Mouse (Mus musculus) CH12.LX (cell line): Measurements from ENCODE around the gene Ankrd9. TPM values are rescaled to one million over a fixed set of nuclear protein-coding genes. Genes with fewer than 3 reads are reported as not detected.
A peak's percentile ranks its signal among the peaks of the same experiment; 100 is the strongest.

Experiments used
- DNase-seq: peaks from one replicate; pipeline ENCODE4 v3.0.0-alpha.2; 2013; ENCODE audit errors: extremely low read depth
- H3K27ac ChIP-seq: 2 replicates; pipeline ENCODE4 v1.5.1; 2012; ENCODE audit warnings: low read depth, mild to moderate bottlenecking, control low read depth, moderate library complexity; ENCODE audit not compliant: insufficient read depth
- H3K27me3 ChIP-seq: replicated peaks from 2 replicates; pipeline ENCODE3; 2012; ENCODE audit warnings: inconsistent platforms
- H3K36me3 ChIP-seq, 2 experiments: replicated peaks in 1 of 2; 2 replicates each; pipeline versions ENCODE3 to v1.6.1; 2012; ENCODE audit warnings: inconsistent platforms in 1 of 2, low read length in 1 of 2, mild to moderate bottlenecking in 1 of 2, mixed read lengths in 1 of 2, moderate library complexity in 1 of 2; ENCODE audit not compliant: control insufficient read depth in 1 of 2, insufficient read depth in 1 of 2
- H3K4me1 ChIP-seq, 2 experiments: 2 replicates each; pipeline ENCODE4 v1.6.1; 2012; ENCODE audit warnings: inconsistent platforms in 1 of 2, moderate library complexity in 1 of 2; ENCODE audit not compliant: insufficient read depth in 2 of 2, control insufficient read depth in 1 of 2
- H3K4me2 ChIP-seq: 2 replicates; pipeline ENCODE4 v1.6.1; 2012; ENCODE audit warnings: low read depth, mild to moderate bottlenecking, control low read depth; ENCODE audit not compliant: poor library complexity, insufficient read depth, severe bottlenecking
- H3K4me3 ChIP-seq, 3 experiments: fragments of 150-350 bp in 1 of 3; sonication (generic) in 1 of 3; replicated peaks in 1 of 3; 2 replicates each; pipeline versions ENCODE3 to v1.5.1; 2011 to 2012; ENCODE audit warnings: low read depth in 2 of 3, low read length in 2 of 3, mild to moderate bottlenecking in 2 of 3, moderate library complexity in 2 of 3, control low read depth in 1 of 3, improper control_type of control experiment in 1 of 3, inconsistent platforms in 1 of 3, mixed read lengths in 1 of 3; ENCODE audit not compliant: poor library complexity in 1 of 3
- H3K79me2 ChIP-seq: replicated peaks from 2 replicates; pipeline ENCODE4 v1.6.1; 2012; ENCODE audit warnings: mild to moderate bottlenecking, moderate library complexity; ENCODE audit not compliant: control insufficient read depth, poor library complexity, insufficient read depth, severe bottlenecking; ENCODE audit errors: extremely low read depth
- H3K9ac ChIP-seq: 2 replicates; pipeline ENCODE4 v1.6.1; 2012; ENCODE audit warnings: low read depth, mild to moderate bottlenecking, control low read depth, moderate library complexity; ENCODE audit not compliant: insufficient read depth
- H3K9me3 ChIP-seq: replicated peaks from 2 replicates; pipeline ENCODE3; 2012; ENCODE audit warnings: low read length, inconsistent platforms, mixed read lengths
- BHLHE40 ChIP-seq: IDR thresholded peaks from 2 replicates; pipeline ENCODE4 v1.6.1; 2011; ENCODE audit warnings: mild to moderate bottlenecking, low read depth, low read length, improper control_type of control experiment
- E2F4 ChIP-seq: IDR thresholded peaks from 2 replicates; pipeline ENCODE4 v1.6.1; 2011; ENCODE audit warnings: low read depth, low read length, improper control_type of control experiment; ENCODE audit not compliant: insufficient replicate concordance
- EP300 ChIP-seq: IDR thresholded peaks from 2 replicates; pipeline ENCODE4 v1.6.1; 2011; ENCODE audit warnings: low read length, improper control_type of control experiment
- GABPA ChIP-seq: IDR thresholded peaks from 2 replicates; pipeline ENCODE4 v1.6.1; 2012; ENCODE audit warnings: low read depth, low read length, improper control_type of control experiment, inconsistent platforms; ENCODE audit not compliant: insufficient replicate concordance
- HCFC1 ChIP-seq: IDR thresholded peaks from 2 replicates; pipeline ENCODE4 v1.6.1; 2012; ENCODE audit warnings: low read depth, mild to moderate bottlenecking, inconsistent platforms, low read length, improper control_type of control experiment
- IRF4 ChIP-seq: IDR thresholded peaks from 2 replicates; pipeline ENCODE4 v1.6.1; 2014; ENCODE audit warnings: low read depth, mild to moderate bottlenecking, inconsistent platforms, low read length, improper control_type of control experiment
- JUN ChIP-seq: IDR thresholded peaks from 2 replicates; pipeline ENCODE4 v1.6.1; 2011; ENCODE audit warnings: low read depth, mild to moderate bottlenecking, low read length, improper control_type of control experiment, moderate library complexity; ENCODE audit not compliant: insufficient read depth
- KAT2A ChIP-seq: IDR thresholded peaks from 2 replicates; pipeline ENCODE4 v1.6.1; 2012; ENCODE audit warnings: low read length, improper control_type of control experiment, inconsistent platforms; ENCODE audit not compliant: insufficient replicate concordance
- MAFK ChIP-seq: IDR thresholded peaks from 2 replicates; pipeline ENCODE4 v1.6.1; 2011; ENCODE audit warnings: low read length, improper control_type of control experiment; ENCODE audit not compliant: insufficient replicate concordance
- MAX ChIP-seq: IDR thresholded peaks from 2 replicates; pipeline ENCODE4 v1.6.1; 2011; ENCODE audit warnings: low read length, improper control_type of control experiment
- MAZ ChIP-seq: IDR thresholded peaks from 2 replicates; pipeline ENCODE4 v1.6.1; 2012; ENCODE audit warnings: low read depth, mild to moderate bottlenecking, inconsistent platforms, low read length, improper control_type of control experiment, moderate library complexity
- MXI1 ChIP-seq: IDR thresholded peaks from 2 replicates; pipeline ENCODE4 v1.6.1; 2011; ENCODE audit warnings: mild to moderate bottlenecking, low read depth, low read length, improper control_type of control experiment
- NELFE ChIP-seq: IDR thresholded peaks from 2 replicates; pipeline ENCODE4 v1.6.1; 2011; ENCODE audit warnings: low read depth, low read length, improper control_type of control experiment
- NRF1 ChIP-seq: IDR thresholded peaks from 2 replicates; pipeline ENCODE4 v1.6.1; 2014; ENCODE audit warnings: low read depth, mild to moderate bottlenecking, inconsistent platforms, low read length, improper control_type of control experiment, moderate library complexity
- PAX5 ChIP-seq: IDR thresholded peaks from 2 replicates; pipeline ENCODE4 v1.6.1; 2012; ENCODE audit warnings: low read length, inconsistent platforms, mixed read lengths
- POLR2A ChIP-seq: IDR thresholded peaks from 2 replicates; pipeline ENCODE4 v1.6.1; 2011; ENCODE audit warnings: low read depth, mild to moderate bottlenecking, improper control_type of control experiment, low read length
- RAD21 ChIP-seq: IDR thresholded peaks from 2 replicates; pipeline ENCODE4 v1.6.1; 2011; ENCODE audit warnings: low read depth, mild to moderate bottlenecking, low read length, improper control_type of control experiment, moderate library complexity
- RCOR1 ChIP-seq: conservative IDR thresholded peaks from 2 replicates; pipeline ENCODE4 v1.6.1; 2012; ENCODE audit warnings: low read depth, mild to moderate bottlenecking, inconsistent platforms, low read length, improper control_type of control experiment
- SIN3A ChIP-seq: IDR thresholded peaks from 2 replicates; pipeline ENCODE4 v1.6.1; 2012; ENCODE audit warnings: low read length, improper control_type of control experiment, inconsistent platforms
- TBP ChIP-seq: conservative IDR thresholded peaks from 2 replicates; pipeline ENCODE4 v1.6.1; 2011; ENCODE audit warnings: low read depth, low read length, improper control_type of control experiment
- TCF12 ChIP-seq: IDR thresholded peaks from 2 replicates; pipeline ENCODE4 v1.6.1; 2014; ENCODE audit warnings: low read depth, mild to moderate bottlenecking, inconsistent platforms, low read length, improper control_type of control experiment
- UBTF ChIP-seq: IDR thresholded peaks from 2 replicates; pipeline ENCODE4 v1.6.1; 2012; ENCODE audit warnings: low read depth, mild to moderate bottlenecking, inconsistent platforms, low read length, improper control_type of control experiment, moderate library complexity
- USF1 ChIP-seq: IDR thresholded peaks from 2 replicates; pipeline ENCODE4 v1.6.1; 2014; ENCODE audit warnings: low read depth, mild to moderate bottlenecking, inconsistent platforms, low read length, improper control_type of control experiment
- USF2 ChIP-seq: conservative IDR thresholded peaks from 2 replicates; pipeline ENCODE4 v1.6.1; 2011; ENCODE audit warnings: low read depth, low read length, improper control_type of control experiment
- ZC3H11A ChIP-seq: IDR thresholded peaks from 2 replicates; pipeline ENCODE4 v1.6.1; 2012; ENCODE audit warnings: low read depth, mild to moderate bottlenecking, inconsistent platforms, low read length, improper control_type of control experiment
- ZKSCAN1 ChIP-seq: IDR thresholded peaks from 2 replicates; pipeline ENCODE4 v1.6.1; 2012; ENCODE audit warnings: low read depth, inconsistent platforms, low read length, improper control_type of control experiment, borderline replicate concordance
- ZMIZ1 ChIP-seq: IDR thresholded peaks from 2 replicates; pipeline ENCODE4 v1.6.1; 2012; ENCODE audit warnings: low read depth, mild to moderate bottlenecking, inconsistent platforms, low read length, improper control_type of control experiment
- dilution Hi-C: fragments of 300-500 bp; cut with MboI; formaldehyde crosslinking; loops from 2 replicates; pipeline ENCODE4 v1.14.3; 2020; ENCODE audit warnings: low sequenced_read_pairs; ENCODE audit not compliant: extremely low pct_unique_long_range_greater_than_20kb, extremely low pct_ligation_motif_present
- in situ Hi-C: fragments of 300-500 bp; cut with MboI; formaldehyde crosslinking; loops from 3 replicates; pipeline ENCODE4 v1.14.3; 2019; ENCODE audit warnings: low sequenced_read_pairs, low pct_ligation_motif_present, low pct_unique_long_range_greater_than_20kb, mixed read lengths
- polyA plus RNA-seq: library from polyadenylated mRNA; unstranded; fragments of >175 nt; gene quantifications from 2 replicates; pipeline ENCODE4 v1.2.1, GENCODE M21; 2012; ENCODE audit warnings: low read depth; ENCODE audit not compliant: insufficient read length
- total RNA-seq, 2 experiments: library from RNA; depleted of rRNA; stranded (reverse); fragments of 300-350 nt in 1 of 2; fragments of >200 nt in 1 of 2; gene quantifications; 2 replicates each; pipeline ENCODE4 v1.2.3; 2012 to 2014

Ankrd9 gene
- total RNA-seq (2012; rRNA removed) (4.7 and 5.2 TPM in 2 replicates), total RNA-seq (2014; rRNA removed) (2.1 and 2.5 TPM in 2 replicates), polyA plus RNA-seq (1.5 and 2.4 TPM in 2 replicates)

- peak; percentile 61; the same call in 1 of the 2 replicates for TF ChIP-seq MXI1
- TF ChIP-seq ZKSCAN1 = no peak
- no peak for TF ChIP-seq RCOR1
- no peak for TF ChIP-seq TBP
- no peak for TF ChIP-seq UBTF
- TF ChIP-seq USF1 = no peak
- 0 out of 2 replicates have a peak, but pooled peaks have one; percentile 3 for TF ChIP-seq IRF4
- peak; percentile 67; the same call in 1 of the 2 replicates for TF ChIP-seq MAZ
- no peak for TF ChIP-seq JUN
- no peak for TF ChIP-seq PAX5
- TF ChIP-seq TCF12 = peak; percentile 50; the same call in 1 of the 2 replicates
- TF ChIP-seq MAX = peak; percentile 34; the same call in 1 of the 2 replicates
- TF ChIP-seq GABPA = no peak
- no peak for TF ChIP-seq KAT2A
- peak; percentile 73 for TF ChIP-seq NRF1
- peak; percentile 39 for TF ChIP-seq HCFC1
- TF ChIP-seq RAD21 = no peak
- TF ChIP-seq E2F4 = no peak
- TF ChIP-seq ZMIZ1 = peak; percentile 67
- no peak for TF ChIP-seq USF2
- no peak for TF ChIP-seq BHLHE40
- no peak for TF ChIP-seq EP300
- TF ChIP-seq MAFK = no peak
- no peak for TF ChIP-seq SIN3A
- peak; percentile 61; the same call in 1 of the 2 replicates for TF ChIP-seq NELFE
- peak; percentile 72 for TF ChIP-seq POLR2A
- no peak for TF ChIP-seq ZC3H11A
- peaks cover 23 to 43% of the 10 kb centered on the region in 2 experiments for H3K4me1 ChIP-seq
- no peaks in the 10 kb centered on the region for H3K79me2 ChIP-seq
These were observed at the start of gene Ankrd9 for GRCm38 (mm10) chr12:110978607-110979406. Ankrd9 (minus strand) TSS chr12:110979040.

More at GRCm38 (mm10) chr12:110978607-110979406, at the start of gene Ankrd9:
- DNase-seq = peak; percentile 83
- no peak within 1 kb of the TSS for H3K27ac ChIP-seq
- in situ Hi-C loops (no loop called here), dilution Hi-C loops (no loop called here)
- H3K27me3 ChIP-seq = peaks cover 18% of the 10 kb centered on the region
- peak within 1 kb of the TSS; percentile 61 for H3K9ac ChIP-seq
- H3K9me3 ChIP-seq = peaks cover 8% of the 10 kb centered on the region
- H3K36me3 ChIP-seq = peaks cover 12 to 31% of the 10 kb centered on the region in 2 experiments
- H3K4me3 ChIP-seq = peak within 1 kb of the TSS; percentile 44 to 95 (median 63)
- H3K4me2 ChIP-seq = peak within 1 kb of the TSS; percentile 85
